Mouse (Mus musculus) lung, postnatal 36 days (tissue): ENCODE results near the gene Zfp619.
"Not testable (repeated sequence)": the region's sequence is repeated elsewhere in the genome, so short reads cannot be mapped to it uniquely, and the experiment has no call there.

ENCODE experiments used
- DNase-seq: peaks from one replicate; pipeline ENCODE4 v3.0.0; 2022; ENCODE audit warnings: mixed read lengths

The Zfp619 gene

DNA sequence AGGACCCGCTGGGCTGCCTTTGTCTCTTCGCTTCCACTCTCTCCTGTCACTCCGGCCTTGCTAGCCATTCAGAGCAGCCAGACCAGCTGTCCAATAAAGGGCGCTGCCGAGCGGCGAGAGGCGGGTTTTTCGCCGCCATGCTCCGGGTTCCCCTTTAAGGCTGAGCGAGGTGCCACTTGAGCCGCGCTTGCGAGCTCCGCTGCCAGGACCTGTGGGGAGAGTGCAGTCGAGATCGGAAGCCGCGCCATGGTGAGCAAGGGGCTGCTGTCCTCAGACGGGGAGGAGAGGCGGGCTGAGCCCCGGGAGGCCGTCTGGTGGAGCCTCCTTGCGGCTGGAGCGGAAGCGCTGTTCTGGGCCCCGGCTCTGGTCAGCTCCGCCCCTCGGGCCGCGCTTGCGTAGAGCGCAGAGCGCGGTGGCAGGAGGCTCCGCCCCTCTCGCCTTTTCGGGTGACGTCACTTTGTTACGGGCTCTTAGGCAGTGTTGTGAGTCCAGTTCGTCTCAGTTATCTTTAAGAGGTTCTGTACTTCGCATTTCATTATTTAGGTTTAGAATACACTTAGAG is at the start of gene Zfp619:
Gene Zfp619, plus strand, starts transcription at position 151 of the 562 bp plus-strand sequence.
- DNase-seq, result peak; percentile 95

DNA sequence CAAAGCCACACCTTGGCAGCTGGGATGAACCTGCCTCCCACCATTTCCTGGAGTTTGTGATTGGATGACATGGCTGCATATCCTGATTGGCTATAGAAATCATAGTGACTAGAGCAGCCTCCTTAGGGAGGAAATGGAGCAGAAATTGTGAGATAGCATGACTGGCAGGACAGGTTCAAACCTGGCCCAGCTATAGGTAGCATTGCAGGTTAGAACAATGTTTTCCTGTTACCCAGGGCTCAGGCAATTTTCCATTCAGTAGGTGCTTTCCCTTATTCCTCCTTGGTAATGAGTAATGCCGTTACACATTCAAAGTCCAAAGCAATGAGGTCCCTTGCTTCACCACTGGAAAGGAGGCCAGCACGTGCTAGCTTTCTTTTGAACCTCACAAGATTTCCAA is 38.6 kb upstream of the Zfp619 start:
- no peak for DNase-seq

- peak; percentile 35 for DNase-seq
Observed at GRCm38 (mm10) chr7:39484384-39484783, 33.2 kb upstream of the Zfp619 start.

DNA sequence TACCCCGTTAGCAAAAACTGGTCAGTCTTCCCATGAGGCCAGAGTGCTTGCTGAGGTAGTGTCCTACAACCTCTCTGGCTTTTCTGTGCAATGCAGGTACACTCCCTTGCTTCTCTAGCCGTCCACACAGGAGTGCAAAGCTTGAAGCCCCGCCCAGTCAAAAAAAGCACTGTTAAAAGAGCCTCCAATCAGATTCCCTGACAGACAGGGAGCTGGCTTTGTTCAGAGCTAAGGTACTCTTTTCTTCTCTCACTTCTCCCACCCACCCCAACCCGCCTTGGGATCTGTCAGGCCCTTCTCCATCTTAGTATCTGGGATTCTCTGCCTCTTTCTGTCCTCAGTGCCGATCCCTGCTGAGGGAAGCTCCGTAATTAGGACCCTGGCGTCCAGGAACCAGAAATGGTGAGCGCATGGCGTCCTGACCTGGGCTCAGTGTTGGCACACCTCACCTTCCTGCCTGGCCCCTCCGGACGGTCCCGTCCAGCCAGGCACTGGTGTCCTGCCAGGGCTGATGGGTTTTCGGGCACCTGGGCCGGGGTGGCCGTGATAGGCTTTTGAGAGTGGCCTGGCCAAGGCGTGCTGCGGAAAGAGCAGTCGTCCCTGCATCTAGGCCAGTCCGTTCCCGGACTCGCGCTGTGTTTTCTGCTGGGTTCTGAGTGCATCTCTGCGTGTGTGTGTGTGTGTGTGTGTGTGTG is 30.3 kb upstream of the Zfp619 start:
- DNase-seq, result peak; percentile 46

DNA sequence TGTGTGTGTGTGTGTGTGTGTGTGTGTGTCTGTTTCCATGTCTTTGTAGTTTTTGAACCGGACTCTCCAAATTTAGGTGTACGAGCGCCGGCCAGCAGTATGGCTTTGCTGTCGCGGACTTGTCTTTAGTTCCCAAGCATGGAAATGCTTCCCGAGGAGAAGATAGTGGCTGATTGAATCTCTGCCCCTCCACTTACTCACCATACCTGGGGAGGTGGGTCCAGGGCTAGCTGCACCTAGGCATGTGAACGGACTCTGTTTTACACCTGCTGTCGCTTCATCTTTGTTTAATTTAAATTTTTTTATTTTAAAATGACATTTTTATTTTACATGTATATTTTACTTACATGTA is 29.7 kb upstream of the Zfp619 start:
- DNase-seq, result no peak

DNA sequence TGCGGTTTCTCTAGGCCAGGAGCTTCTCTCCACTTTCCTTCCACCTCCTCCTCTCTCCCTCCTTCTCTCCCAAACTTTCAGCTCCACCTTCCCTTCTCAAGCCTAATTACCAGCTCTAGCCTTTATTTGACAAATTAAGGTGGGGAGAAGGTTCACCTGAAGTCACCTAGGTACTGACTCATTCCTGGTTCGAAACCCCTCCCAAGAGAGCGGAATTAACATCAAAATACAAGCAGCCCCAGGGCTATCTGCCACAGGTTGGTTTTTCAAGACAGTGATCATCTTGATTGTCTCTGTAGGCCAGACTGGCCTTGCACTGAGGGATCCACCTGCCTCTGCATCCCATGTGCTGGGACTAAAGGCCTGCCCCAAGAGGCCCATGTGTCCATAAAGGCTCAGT is 22.9 kb upstream of the Zfp619 start:
- no peak for DNase-seq

GRCm38 (mm10) chr7:39504100-39504499 is 13.5 kb upstream of the Zfp619 start:
- no peak for DNase-seq

GRCm38 (mm10) chr7:39518362-39518761 is 796 bp downstream of the Zfp619 start:
- DNase-seq, result peak; percentile 37

- no peak for DNase-seq
Observed at GRCm38 (mm10) chr7:39523703-39524424, 6.3 kb downstream of the Zfp619 start.

- DNase-seq, result peak; percentile 14
Observed at GRCm38 (mm10) chr7:39543151-39543550, 25.6 kb downstream of the Zfp619 start.

GRCm38 (mm10) chr7:39544242-39545111 is 26.9 kb downstream of the Zfp619 start:
- DNase-seq, result peak; percentile 94

DNA sequence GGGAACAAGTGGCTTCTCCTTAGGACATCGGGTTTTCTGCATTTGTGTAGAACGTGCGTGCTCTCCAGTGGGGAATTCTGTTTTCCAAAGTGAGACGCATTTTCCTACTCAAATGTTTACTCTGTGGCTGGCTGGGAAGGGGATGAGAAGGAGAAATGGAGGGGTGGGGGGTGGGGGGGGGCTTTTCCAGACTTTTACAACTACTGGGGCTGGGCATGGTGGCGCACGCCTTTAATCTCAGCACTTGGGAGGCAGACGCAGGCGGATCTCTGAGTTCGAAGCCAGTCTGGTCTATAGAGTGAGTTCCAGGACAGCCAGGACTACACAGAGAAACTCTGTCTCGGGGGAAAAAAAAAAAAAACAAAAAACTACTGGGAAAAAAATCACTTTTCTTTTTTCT is 27.6 kb downstream of the Zfp619 start:
- no peak for DNase-seq

DNA sequence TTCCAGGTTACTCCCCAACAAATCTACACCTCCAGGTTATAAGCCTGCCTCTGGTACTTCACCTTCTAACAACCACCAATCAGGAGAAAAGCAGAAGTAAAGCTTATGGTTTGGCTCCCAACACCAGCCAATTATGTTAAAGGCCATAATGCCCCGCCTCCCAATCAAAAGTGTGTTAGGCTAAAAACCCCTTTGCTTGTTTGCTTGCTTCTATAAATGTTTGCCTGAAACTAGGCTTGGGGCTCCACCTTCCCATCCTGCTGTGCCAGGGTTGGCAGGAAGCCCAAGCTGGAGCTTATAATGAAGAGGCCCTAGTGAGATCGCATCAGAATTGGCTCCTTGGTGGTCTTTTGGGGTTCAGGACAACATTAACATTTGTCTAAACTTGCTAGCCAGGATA is 31.8 kb downstream of the Zfp619 start:
- DNase-seq, result peak; percentile 86

DNA sequence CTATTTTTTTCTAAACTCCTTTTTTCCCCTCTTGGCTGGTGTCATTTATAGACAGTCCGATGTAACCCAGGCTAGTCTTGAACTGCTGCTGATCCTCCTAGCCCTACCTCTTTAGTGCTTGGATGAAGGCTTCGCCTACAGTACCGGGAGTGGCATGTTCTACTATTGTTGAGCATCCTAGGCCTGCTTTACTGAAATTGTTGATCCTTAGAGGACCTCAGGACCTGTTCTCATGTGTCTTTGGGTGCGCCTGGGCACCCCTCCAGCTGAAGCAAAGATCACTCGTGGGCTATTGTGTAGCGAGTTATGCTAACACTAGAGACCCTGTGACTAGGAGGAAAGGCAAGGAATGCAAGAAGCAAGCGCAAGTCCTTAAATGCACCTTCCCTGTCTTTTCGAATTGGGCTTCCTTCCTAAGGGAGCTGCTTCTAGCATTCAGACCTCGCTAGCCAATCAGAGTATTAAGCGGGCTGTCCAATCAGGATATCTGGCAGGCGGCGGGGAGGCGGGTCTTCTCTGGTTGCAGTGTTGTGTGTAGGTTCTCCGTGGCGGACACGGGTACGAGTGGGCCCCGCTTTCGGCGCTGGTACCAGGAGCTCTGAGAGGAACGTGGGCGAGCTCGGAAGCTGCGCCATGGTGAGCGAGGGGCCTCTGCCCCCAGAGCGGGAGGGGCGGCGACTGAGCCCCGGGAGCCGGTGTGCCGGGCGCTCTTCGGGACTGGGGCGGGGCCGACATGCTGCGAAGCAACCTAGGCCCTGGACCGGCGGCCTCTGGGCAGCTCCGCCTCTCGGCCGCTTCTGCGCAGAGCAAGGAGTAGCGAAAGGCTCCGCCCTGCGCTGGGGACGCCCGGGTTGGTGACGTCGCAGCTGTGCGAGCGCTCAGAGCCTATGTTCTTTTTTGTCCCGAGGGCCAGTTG is 34.7 kb downstream of the Zfp619 start:
- peak; percentile 99 for DNase-seq

- no peak for DNase-seq
Observed at GRCm38 (mm10) chr7:39552993-39553392, 35.4 kb downstream of the Zfp619 start.

DNA sequence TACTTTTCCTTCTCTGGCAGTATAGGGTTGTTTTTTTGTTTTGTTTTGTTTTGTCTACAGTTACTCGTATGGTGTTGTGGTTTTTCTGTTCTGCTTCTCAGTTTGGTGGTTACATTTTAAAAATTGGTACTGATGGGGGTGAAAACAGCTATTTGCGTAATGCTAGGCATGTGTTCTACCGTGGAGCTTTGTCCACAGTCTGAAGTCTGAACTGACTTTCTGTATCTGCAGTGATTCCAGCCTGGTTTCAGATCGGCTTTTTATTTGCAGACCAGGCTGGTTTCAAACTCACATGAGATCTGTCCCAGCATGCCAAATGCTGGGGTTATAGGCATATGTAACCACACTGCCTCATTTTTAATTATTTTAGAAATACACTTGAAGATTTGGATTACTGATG is 36.3 kb downstream of the Zfp619 start:
- no peak for DNase-seq

DNA sequence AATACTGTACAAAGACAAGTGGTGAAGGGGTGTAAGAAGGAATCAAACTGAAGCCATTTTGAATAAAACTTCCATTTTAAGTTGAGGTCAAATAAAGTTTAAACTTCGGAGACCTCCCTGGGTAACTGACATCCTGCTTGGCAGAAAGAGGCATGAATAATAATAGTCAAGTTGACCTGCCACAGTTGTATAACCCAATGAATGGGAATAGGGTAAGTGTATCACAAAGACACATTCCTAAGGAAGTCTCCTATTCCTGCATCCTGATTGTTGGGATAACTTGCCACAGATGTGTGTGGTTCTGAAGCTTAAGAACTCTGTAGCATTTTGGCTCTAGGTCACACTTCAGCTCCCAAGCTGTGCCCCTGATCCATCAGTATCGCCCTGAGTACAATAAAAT is 62.5 kb downstream of the Zfp619 start:
- DNase-seq, result no peak

DNA sequence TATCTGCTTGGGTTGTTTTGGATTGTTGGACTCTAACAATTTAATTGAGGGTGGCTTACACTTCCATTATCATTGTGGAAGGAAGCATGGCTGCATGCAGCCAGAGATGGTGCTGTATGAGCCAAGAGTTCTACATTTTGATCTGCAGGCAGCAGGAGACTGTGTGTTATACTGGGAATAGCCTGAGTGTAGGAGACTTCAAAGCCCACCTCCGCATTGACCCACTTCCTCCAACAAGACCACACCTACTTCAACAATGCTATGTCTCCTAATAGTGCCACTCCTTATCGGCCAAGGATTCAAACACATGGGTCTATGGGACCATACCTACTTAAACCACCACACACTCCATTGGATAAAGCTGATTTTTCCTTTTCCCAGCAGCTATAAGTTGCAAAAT is 63.0 kb downstream of the Zfp619 start:
- no peak for DNase-seq

DNA sequence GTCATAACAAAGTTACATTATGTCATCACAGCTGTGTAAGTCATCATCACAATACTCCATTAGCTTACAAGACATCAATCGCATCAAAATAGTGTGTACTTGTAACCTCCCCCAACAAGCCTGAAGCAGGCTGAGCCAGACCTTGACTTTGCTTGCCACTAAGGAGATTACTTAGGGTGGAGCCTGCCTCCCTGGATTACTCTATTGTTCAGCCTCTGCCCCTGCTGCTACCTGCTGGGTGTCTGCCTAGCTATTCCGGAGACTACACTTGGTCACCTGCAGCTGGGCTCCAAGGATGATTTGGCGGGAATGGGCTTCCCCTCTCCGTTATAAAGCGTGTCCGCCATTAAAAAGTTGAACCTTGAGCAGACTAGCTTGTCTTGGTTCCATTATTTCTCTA is 69.3 kb downstream of the Zfp619 start:
- DNase-seq, result not testable (repeated sequence)

- DNase-seq, result no peak
Observed at GRCm38 (mm10) chr7:39588037-39588436, 70.5 kb downstream of the Zfp619 start.

DNA sequence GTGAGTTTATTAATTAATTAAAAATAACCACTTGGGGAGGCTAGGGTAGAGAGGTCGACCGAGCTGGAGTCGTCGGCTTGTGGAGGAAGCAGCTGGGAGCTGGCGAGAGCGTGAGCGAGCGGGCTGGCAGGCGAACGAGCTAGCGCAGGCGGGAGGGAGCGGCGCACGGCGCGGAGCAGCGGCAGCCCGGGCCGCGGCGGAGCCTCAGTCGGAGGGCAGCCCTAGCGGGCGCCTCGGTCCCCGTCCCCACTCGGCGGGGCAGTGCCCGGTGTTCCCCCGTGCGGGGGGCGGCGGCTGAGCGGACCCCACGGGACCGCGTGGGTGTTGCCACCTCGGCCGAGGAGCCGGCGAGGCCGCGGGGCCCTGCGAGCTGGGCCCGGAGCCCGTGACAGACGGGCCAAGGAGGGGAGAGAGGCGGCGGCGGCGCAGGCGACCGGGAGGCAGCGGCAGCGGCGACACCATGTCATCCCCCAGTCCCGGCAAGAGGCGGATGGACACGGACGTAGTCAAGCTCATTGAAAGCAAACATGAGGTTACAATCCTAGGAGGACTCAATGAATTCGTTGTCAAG is 71.0 kb downstream of the Zfp619 start:
- not testable (repeated sequence) for DNase-seq

- not testable (repeated sequence) for DNase-seq
Observed at GRCm38 (mm10) chr7:39589044-39589443, 71.5 kb downstream of the Zfp619 start.
